Mouse (Mus musculus) brain, embryonic 14.5 days (tissue): ENCODE results near the gene Tln2.

ENCODE experiments used
- CTCF ChIP-seq: fragments of 200-500 bp; IDR thresholded peaks from 2 replicates; pipeline ENCODE4 v1.5.1; 2012; ENCODE audit warnings: inconsistent platforms, mild to moderate bottlenecking, moderate library complexity, borderline replicate concordance; ENCODE audit not compliant: insufficient read depth, insufficient read length; ENCODE audit errors: extremely low read depth
- POLR2A ChIP-seq: fragments of 200-500 bp; IDR thresholded peaks from 2 replicates; pipeline ENCODE4 v1.6.1; 2012; ENCODE audit warnings: mild to moderate bottlenecking, inconsistent platforms, borderline replicate concordance; ENCODE audit not compliant: poor library complexity, insufficient read depth, insufficient read length, severe bottlenecking; ENCODE audit errors: extremely low read depth

GRCm38 (mm10) chr9:67287457-67287856, 272.0 kb downstream of the Tln2 start:
- TF ChIP-seq CTCF (no peak), POLR2A (no peak)
